Mouse (Mus musculus) layer of hippocampus, adult 11-12 months (tissue): ENCODE data around the gene Chrnb1.
A peak's percentile ranks its signal among the peaks of the same experiment; 100 is the strongest.

ENCODE experiments used
- DNase-seq: peaks from one replicate; pipeline ENCODE4 v3.0.0; 2022; ENCODE audit warnings: low spot score

Chrnb1 gene

DNA sequence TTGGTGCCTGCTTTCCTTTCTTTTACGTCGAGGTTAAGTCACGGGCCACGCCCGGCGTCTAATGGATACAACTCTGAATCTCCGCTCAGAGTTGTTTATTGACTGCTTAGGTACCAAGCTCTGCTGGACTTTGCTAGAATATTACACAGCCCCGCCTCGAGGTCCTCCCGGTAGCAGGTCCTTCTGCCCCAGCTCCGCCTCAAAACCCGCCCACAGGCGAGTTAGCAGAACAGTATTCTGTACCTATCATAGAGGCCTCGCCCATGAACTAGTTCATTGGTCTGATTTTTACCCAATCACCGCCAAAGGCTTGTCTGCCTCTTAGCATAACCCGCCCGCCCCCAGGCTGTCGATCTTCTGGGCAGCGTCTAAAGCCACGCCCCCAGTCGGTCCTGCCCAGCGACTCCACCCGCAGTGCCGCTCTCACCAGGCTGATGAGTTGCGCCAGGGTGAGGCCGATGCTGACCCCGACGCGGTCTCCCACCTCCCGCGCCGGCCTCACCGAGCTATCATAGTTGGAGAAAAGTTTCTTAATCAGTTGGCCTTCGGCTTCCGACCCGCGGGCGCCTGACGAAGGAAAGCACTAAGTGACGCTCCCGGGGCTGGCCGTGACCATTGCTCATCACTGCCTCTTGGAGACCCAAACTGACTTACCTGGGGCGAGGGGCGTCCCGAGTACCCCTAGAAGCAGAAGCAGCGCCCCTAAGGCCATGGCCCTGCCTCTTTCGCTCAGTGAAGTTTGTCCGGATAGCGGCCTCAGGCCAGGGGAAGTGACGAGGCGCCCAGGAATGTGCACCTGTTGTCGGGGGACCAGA lies at the start of gene Chrnb1:
Chrnb1 (minus strand) TSS at position 776 of the 815 bp plus-strand sequence.
- peak; percentile 93 for DNase-seq

- DNase-seq = no peak
These were observed 43.0 kb upstream of the Chrnb1 start for GRCm38 (mm10) chr11:69838714-69839104.

- DNase-seq = peak; percentile 97
These were observed 42.4 kb upstream of the Chrnb1 start, which contains the start of gene Tmem256 for GRCm38 (mm10) chr11:69837952-69838713. Gene Tmem256 (plus strand): TSS chr11:69838514.

GRCm38 (mm10) chr11:69837604-69837951 lies 41.8 kb upstream of the Chrnb1 start, which contains the start of gene Nlgn2:
Gene Nlgn2 (minus strand): TSS chr11:69837784.
- DNase-seq = no peak

DNA sequence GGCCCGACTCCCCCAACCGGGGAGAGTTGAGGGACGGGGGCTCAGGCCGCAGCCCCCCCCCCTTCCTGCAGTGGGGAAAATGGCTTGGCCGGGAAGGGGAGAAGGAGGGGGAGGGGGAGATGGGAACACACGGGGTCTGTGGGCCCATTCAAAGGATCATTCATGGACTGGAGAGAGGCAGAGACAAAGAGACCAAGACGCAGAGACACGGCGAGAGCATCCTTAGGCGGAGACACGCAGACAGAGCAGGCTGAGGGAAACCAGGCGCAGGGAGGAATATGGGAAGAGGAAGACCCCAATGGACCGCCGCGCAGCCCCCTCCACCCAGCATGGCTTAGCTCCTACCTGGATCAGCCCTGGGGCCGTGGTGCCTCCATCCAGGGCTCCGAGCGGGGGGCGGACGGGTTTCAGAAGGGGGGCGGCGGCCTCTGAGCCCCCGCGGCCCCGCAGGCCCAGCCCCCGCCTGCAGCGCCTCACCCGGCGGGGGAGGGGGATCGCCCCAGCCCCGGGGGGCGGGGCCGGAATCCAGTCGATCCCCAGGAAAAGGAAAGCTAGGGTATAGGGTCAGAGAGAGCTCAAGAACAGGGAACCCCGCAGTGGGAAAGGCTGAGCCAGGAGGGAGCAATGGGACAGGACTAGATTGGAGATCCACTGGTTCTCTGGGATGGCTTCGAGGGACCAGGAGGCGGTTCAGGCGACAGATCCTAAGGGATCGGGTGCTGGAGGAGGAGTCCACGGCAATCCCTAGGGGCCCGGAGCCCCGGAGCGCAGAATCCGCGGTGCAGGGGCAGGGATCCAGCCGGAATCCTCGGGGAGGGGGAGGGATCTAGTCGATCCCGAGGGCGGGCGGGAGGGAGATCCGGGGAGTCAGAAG lies 41.2 kb upstream of the Chrnb1 start:
- DNase-seq = peak; percentile 47

DNA sequence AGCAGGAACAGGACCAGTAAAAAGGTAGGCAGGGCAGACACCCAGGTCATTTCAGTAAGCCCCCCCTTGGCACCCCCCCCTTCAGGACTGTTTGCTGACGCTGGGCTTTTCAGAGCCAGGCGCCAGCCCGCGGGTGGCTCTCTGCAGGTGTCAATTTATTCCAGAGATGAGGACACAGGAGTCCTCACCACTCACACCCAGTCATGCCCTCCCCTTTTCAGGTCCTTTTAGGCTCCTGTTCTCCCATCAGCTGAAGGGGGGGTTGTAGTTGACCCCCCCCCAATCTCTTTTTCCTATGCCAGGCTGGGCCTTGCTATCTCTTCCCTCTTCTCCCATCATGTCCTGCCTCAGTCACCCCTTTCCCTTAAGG lies 40.2 kb upstream of the Chrnb1 start:
- DNase-seq = no peak

GRCm38 (mm10) chr11:69835326-69835965 lies 39.7 kb upstream of the Chrnb1 start:
- DNase-seq = no peak

DNA sequence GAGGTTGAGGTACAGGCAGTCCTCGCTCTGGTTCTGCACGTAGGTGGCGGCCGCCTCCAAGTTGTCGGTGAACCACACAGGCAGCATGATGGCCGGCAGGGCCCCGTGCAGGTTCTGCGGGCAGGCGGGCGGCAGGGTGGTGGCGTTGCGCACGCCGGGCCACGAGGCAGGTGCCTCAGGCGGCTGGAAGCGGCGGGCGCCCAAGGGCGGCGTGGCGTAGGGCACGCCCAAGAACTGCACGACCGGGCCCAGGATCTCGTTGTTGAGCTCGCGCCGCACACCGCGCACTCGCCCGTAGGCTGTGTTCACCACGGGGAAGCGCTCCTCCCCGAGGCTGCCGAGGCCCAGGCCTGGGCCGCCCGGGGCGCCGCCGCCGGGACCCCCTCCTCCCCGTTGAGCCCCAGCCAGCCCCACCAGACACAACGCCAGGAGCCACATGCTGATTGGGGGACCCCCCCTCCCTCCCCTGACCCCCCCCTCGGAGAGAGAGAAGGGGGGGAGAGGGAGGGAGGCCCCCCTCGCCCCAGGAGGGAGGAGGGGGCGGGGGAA lies 38.3 kb upstream of the Chrnb1 start:
- no peak for DNase-seq

GRCm38 (mm10) chr11:69833554-69833953 lies 37.8 kb upstream of the Chrnb1 start:
- no peak for DNase-seq

DNA sequence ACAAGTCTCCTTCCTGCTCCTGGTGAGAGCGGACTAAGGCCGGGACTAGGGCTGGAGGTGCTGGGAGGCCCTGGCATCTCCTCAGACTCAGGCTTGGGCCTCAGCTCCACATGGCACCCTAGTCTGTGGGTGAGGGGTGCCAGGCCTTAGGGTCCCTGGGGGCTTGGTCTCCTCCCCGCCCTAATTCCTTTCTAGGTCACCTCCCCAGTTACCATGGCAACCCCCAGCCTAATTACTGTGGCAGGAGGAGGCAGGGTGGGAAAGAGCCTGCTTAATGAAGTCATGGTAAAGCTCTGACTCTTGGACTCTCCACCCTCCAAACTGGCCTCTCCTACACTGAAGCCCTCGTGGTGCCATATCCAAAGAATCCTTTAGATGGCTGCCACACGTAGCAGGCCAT lies 33.1 kb upstream of the Chrnb1 start:
- no peak for DNase-seq

GRCm38 (mm10) chr11:69823456-69823855 lies 27.7 kb upstream of the Chrnb1 start:
- no peak for DNase-seq

DNA sequence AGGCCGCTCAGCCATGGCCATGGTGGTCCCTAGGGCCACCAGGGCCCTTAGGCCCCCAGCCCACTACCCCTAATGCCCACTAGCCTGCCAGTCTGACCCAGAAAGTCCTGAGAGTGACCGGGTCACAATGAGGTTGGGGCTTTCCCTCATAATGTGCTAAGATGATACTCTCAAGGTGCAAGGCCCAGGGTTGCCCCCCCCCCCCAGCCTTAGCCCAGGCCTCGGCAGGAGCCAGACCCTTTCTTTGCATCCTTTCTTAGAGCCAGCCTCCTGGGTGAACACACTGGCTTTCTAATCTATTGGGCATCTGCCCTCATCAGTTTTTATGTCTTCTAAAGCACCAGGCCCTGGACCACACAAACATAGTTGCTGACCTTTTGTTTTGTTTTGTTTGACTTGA lies 26.3 kb upstream of the Chrnb1 start, which contains the start of gene Spem1:
Spem1 (minus strand) TSS at position 101 of the 400 bp plus-strand sequence.
- no peak for DNase-seq

DNA sequence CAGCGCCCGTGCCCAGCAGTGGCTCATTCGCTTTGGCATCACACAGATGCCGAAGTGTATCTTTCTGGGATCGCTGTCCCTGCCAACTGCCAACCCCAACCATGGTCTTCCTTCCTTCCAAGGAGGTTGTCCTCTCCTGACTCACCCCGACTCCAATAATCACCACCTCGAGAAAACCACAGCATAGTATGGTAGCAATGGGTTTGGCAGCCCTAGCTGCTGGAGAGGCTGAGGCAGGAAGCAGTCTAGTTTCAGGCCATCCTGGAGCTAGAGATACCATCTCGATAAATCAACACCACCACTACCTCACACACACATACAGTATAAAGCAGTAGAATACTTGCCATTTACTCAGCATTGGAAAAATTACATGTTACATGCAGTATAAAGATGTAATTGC lies 23.1 kb upstream of the Chrnb1 start:
- DNase-seq = no peak

GRCm38 (mm10) chr11:69818365-69818764 lies 22.6 kb upstream of the Chrnb1 start, which contains the start of gene Spem2:
Gene Spem2 (minus strand): TSS chr11:69818465.
- no peak for DNase-seq

DNA sequence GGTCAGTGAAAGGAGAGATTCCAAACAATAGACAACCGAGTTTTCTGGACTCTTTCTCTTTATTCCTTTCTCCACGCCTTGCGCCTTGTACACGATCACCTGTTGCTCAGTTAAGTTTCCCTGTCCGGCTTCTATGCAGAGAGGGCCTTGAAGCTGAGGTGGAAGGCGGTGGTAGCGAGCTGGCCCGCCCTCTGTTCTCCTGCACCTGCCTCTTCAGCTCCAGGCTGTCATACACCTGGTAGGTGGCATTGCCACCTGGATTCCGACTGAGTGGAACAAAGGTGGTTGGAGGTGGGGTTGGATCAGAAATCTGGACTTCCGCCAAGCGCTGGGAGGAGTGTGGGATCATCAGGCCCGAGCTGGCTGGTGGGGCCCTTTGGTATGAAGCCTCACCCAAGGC lies 20.8 kb upstream of the Chrnb1 start:
- no peak for DNase-seq

DNA sequence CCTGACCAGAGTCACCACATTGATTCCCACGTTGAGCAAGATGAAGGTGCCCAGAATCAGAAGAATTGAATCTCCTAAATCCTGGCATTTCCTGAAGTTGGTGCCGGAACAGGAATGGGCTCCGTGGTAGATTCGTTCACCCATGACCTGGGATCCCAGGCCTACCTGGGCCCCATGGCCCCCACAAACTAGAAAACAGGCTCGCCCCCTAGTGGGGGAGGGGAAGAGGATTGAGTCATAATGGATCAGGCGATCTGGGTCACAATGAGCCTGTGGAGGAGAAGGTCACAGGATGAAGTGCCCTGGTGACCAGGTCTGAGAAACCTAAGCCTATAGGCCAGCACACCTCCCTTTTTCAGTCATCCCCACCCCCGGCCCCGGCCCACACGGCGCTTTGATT lies 19.4 kb upstream of the Chrnb1 start, which contains the start of gene Gm39566:
Gm39566 (minus strand) TSS at position 144 of the 400 bp plus-strand sequence.
- DNase-seq = no peak

DNA sequence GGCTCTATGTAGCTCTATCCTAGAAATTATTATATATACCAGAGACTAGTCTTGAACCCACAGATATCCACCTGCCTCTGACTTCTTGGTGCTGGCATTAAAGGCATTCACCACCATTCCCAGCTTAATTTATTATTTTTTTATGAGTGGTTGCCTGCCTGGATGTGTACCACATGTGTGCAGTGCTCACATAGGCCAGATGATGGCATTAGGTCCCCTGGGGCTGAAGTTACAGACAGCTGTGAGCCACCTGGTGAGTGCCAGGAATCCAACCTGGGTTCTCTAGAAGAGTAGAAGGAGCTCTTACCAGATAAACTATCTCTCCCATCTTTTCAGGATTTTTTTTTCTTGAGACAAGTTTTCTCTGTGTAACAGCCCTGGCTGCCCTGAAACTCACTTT lies 14.5 kb upstream of the Chrnb1 start:
- no peak for DNase-seq

DNA sequence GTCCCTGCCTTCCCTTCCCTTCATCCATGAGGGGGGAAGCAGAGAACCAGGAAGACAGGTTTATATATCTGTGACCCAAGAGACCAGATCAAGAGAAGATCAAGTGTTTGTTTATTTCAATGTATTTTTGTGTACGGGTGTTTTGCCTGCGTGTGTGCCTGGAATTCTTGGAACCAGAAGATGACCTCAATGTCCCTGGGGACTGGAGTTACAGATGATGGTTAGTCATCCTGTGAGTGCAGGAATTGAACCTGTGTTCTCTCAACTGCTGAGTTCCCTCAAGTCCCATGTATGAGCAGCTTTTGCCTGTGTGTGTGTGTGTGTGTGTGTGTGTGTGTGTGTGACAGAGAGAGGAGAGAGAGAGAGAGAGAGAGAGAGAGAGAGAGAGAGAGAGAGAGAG lies 11.9 kb upstream of the Chrnb1 start:
- DNase-seq = no peak

- no peak for DNase-seq
These were observed 10.6 kb upstream of the Chrnb1 start for GRCm38 (mm10) chr11:69806378-69806777.

DNA sequence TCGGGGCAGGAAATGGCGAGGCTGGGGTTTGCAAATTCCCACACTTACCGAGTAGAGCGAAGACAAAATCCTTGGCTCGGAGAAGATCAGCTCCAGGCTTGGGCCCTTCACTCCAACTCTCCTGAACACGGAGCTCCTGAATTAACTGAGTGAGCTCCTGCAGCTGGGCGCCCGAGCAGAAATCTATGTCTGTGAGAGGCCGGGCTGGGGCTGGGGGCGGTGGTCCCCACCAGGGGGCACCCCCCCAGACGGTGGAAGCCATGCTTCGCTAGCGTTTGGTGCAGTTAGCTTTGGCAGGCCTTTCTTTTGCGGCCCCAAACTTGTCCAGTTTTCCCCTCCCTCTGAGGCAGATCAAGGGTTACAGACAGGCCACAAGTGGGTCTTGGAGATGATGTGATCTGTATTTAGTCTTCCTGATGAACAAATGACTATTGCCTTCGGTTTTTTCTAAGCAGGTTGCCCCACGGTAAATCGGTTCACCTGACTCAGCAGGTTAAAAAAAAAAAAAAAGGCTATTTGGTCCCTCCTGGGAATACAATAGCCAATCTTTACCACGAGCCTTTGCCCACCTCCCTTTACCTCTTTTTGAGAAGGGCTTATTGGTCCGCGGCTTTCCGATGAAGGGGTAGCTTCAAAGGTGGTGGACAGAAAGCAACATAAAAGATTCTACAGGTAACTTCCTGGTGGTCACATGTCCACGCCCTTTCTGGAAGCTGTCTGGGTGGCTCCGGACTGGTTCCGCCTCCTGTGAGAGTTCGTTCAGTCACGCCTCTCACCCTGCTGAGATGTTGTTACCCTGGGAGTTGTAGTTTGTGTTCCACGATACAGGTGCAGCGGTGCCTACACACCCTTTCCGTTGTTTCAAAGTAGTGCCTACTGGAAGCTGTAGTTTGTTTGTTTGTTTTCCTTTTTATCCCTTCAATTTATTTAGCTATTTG lies 9.5 kb upstream of the Chrnb1 start, which contains the start of gene Tmem102:
Tmem102 (minus strand) TSS at position 653 of the 938 bp plus-strand sequence.
- DNase-seq = no peak
